In the genomic region with DNA sequence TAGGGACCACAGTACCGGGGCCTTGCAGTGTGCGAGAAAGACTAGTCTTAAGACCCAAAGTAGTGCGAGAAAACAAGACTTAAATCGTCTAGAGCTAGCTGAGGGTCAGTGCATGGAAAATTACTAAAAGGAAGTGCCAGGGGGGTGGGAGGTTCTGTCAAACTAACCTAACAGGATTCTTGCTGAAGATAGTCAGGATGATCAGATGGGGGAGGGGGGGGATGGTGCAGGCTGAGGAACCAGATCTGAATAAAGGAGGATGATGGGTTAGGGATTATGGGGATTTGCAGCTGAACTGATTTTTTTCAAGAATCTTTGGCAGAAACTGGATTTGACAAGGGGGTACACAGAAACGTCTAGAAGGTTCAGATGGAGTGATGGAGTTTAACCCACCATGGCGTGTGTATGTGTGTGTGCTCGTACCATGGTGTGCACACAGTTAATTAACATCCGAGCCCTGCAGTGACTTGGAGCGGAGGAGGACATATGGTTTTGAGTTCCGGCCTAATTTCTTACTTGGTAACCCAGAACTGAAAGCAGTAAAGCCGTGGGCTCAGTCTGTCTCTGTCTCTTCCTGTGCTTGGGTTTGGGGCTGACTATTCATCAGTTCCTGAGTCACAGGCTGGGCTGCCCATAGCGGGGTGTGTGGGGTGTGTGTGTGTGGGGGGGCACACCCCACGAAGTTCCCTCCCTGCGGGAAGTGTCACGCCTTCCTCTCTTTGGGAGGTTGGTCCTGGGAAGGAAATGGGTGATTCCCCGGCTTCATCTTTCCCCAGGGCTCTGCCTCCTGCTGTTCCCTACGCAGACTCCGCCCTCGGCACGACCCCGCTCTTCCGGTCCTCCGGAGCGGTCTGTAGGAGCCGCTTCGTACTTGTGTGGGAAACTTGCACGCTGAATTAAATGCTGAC, we compare ENCODE assay signal across 8 mouse cellular contexts. TPM values are rescaled to one million over a fixed set of nuclear protein-coding genes. Genes with fewer than 3 reads are reported as not detected.
DNase-seq lines count a peak whose midpoint lies in the region; ATAC-seq and TF ChIP-seq lines count a peak whose summit lies in the region.

No protein-coding gene starts in this region.

- no peak overlapping the region for H3ac ChIP-seq in myocyte (ENCODE audit: control insufficient read depth, insufficient read length)

- peak; percentile 81; the same call in 1 of the 2 replicates for TF ChIP-seq EP300 in heart, adult 2 months (IDR thresholded peaks at IDR 0.05; ENCODE audit: insufficient read depth, low read depth, low read length)

- 0 out of 2 replicates have a peak, but pooled peaks have one; percentile 11 for TF ChIP-seq CTCF in heart, adult 2 months (IDR thresholded peaks at IDR 0.05)
- TF ChIP-seq CTCF in testis, adult 2 months (IDR thresholded peaks at IDR 0.05; ENCODE audit: control insufficient read depth, insufficient read depth, insufficient replicate concordance, low read depth, low read length) = no peak; the same call in 1 of the 2 replicates

- no peaks in the 10 kb centered on the region for H3K79me2 ChIP-seq in heart, adult 2 months (replicated peaks; ENCODE audit: control insufficient read depth, insufficient read depth, low read length)
- H3K79me2 ChIP-seq in myocyte (ENCODE audit: control insufficient read depth, insufficient read depth) = peaks cover 33% of the 10 kb centered on the region

- ATAC-seq in liver, embryonic 13.5 days (ENCODE audit: low read depth) = peak; percentile 76

- H3K4me3 ChIP-seq in heart, adult 2 months = peak overlapping the region; percentile 50
- H3K4me3 ChIP-seq in liver, embryonic 13.5 days (replicated peaks) = peak overlapping the region; percentile 53
- H3K4me3 ChIP-seq in myocyte = peak overlapping the region; percentile 50
- H3K4me3 ChIP-seq in testis, adult 2 months (ENCODE audit: control insufficient read depth, low read depth, low read length) = peak overlapping the region; percentile 83

- 14% methylated on average over 27 of the region's 27 CpGs for WGBS in heart, adult 2 months
- WGBS in liver, embryonic 13.5 days (ENCODE audit: insufficient replicate concordance) = 14% methylated on average over 27 of the region's 27 CpGs

- H3K4me2 ChIP-seq in liver, embryonic 13.5 days = peak overlapping the region; percentile 75
- H3K4me2 ChIP-seq in myocyte (ENCODE audit: low read depth) = peak overlapping the region; percentile 96

- peak; percentile 90 for TF ChIP-seq POLR2A in heart, adult 2 months (IDR thresholded peaks at IDR 0.05; ENCODE audit: insufficient read depth, low read depth, low read length)
- peak; percentile 51 for TF ChIP-seq POLR2A in myocyte (IDR thresholded peaks at IDR 0.05; ENCODE audit: insufficient read length, low read depth)
- TF ChIP-seq POLR2A in testis, adult 2 months (IDR thresholded peaks at IDR 0.05; ENCODE audit: control insufficient read depth, low read depth, low read length) = peak; percentile 70

- no peaks in the 10 kb centered on the region for H3K9me3 ChIP-seq in liver, embryonic 13.5 days (replicated peaks)

- DNase-seq in 3T3-L1 (ENCODE audit: low read depth, low spot score) (peak; percentile 93), NIH3T3 (ENCODE audit: low read depth) (peak; percentile 94)
- DNase-seq in embryo, embryonic 9.5 days (ENCODE audit: extremely low spot score) = peak; percentile 77
- peak; percentile 76 to 87 for DNase-seq in heart, adult 2 months
- DNase-seq in kidney, adult 11 months = peak; percentile 69
- DNase-seq in liver, embryonic 13.5 days = peak; percentile 34

- no peaks in the 10 kb centered on the region for H3K36me3 ChIP-seq in heart, adult 2 months (ENCODE audit: control insufficient read depth, insufficient read depth, low read length)
- no peaks in the 10 kb centered on the region for H3K36me3 ChIP-seq in liver, embryonic 13.5 days
- H3K36me3 ChIP-seq in myocyte (ENCODE audit: control insufficient read depth, insufficient read depth) = peaks cover 6% of the 10 kb centered on the region
- H3K36me3 ChIP-seq in testis, adult 2 months (ENCODE audit: control insufficient read depth, insufficient read depth, low read length) = no peaks in the 10 kb centered on the region

- no peaks in the 10 kb centered on the region for H3K27me3 ChIP-seq in heart, adult 2 months (ENCODE audit: control insufficient read depth, insufficient read depth, low read length)
- 0 out of 2 replicates have a peak, but pooled peaks cover 6% of the 10 kb centered on the region for H3K27me3 ChIP-seq in liver, embryonic 13.5 days
- no peaks in the 10 kb centered on the region for H3K27me3 ChIP-seq in myocyte (ENCODE audit: control insufficient read depth, insufficient read depth, insufficient read length)
- no peaks in the 10 kb centered on the region for H3K27me3 ChIP-seq in testis, adult 2 months (ENCODE audit: control insufficient read depth, insufficient read depth, low read length)

- H3K27ac ChIP-seq in heart, adult 2 months = peak overlapping the region; percentile 83
- H3K27ac ChIP-seq in liver, embryonic 13.5 days = peak overlapping the region; percentile 65
- peak overlapping the region; percentile 70 for H3K27ac ChIP-seq in testis, adult 2 months (ENCODE audit: control insufficient read depth, insufficient read depth, low read depth, low read length)

- intact Hi-C loops in heart, adult 2 months (cut with DNase I) = no loop called here

- H3K9ac ChIP-seq in heart, adult 2 months (ENCODE audit: low read depth, low read length) = peak overlapping the region; percentile 66
- H3K9ac ChIP-seq in liver, embryonic 13.5 days = peak overlapping the region; percentile 64

- H3K4me1 ChIP-seq in heart, adult 2 months (ENCODE audit: control insufficient read depth, insufficient read depth, low read length) = peaks cover 10% of the 10 kb centered on the region
- peaks cover 55% of the 10 kb centered on the region for H3K4me1 ChIP-seq in liver, embryonic 13.5 days (replicated peaks)
- H3K4me1 ChIP-seq in testis, adult 2 months (ENCODE audit: control insufficient read depth, insufficient read depth, low read length) = peaks cover 2% of the 10 kb centered on the region; the same call in 1 of the 2 replicates

TF ChIP-seq in myocyte, 11 proteins besides CTCF, POLR2A, EP300 and RAD21:
- TF ChIP-seq POLR2AphosphoS2 (IDR thresholded peaks at IDR 0.05; ENCODE audit: insufficient read length, low read depth) = peak; percentile 35
- no peak for TF ChIP-seq MYOD1 (IDR thresholded peaks at IDR 0.05; ENCODE audit: control insufficient read depth in 1 of 3, insufficient read length in 2 of 3, low read depth in 2 of 3)

RNA-seq across cellular contexts. Expression of gene Capg, which starts 8.2 kb away (rescaled TPM):
- 10 to 100 TPM in 1 of 2 experiments, 1 to 10 TPM in 1; 9.5 to 10.8 TPM for total RNA-seq in heart, adult 2 months (2021)
- polyA plus RNA-seq in heart, adult 2 months (2012; rRNA removed) = 12.6 and 16.1 TPM in 2 replicates
- polyA plus RNA-seq in liver, embryonic 13.5 days (2015; fragmentation: Nextera tagmentation; extraction: Ambion mirVana) = 13.9 and 15.2 TPM in 2 replicates
- 394 TPM for polyA plus RNA-seq in myocyte (2012; fragmentation: generic; extraction: Trizol)
- polyA plus RNA-seq in testis, adult 2 months (2012; rRNA removed) = 1.3 and 4.1 TPM in 2 replicates

RNA-seq across cellular contexts. Expression of gene Sh2d6, which starts 30.9 kb away (rescaled TPM):
- not detected for total RNA-seq in heart, adult 2 months (2021)
- 0.21 TPM in 1 of 2 replicates, not detected in the other for polyA plus RNA-seq in heart, adult 2 months (2012; rRNA removed)
- polyA plus RNA-seq in liver, embryonic 13.5 days (2015; fragmentation: Nextera tagmentation; extraction: Ambion mirVana) = not detected in 2 replicates
- polyA plus RNA-seq in myocyte (2012; fragmentation: generic; extraction: Trizol) = 1.1 TPM
- polyA plus RNA-seq in testis, adult 2 months (2012; rRNA removed) = 76.8 and 77.0 TPM in 2 replicates

RNA-seq across cellular contexts. Expression of gene Elmod3, which starts 45.8 kb away (rescaled TPM):
- 10 to 100 TPM; 12.8 to 16.5 TPM for total RNA-seq in heart, adult 2 months (2021)
- polyA plus RNA-seq in heart, adult 2 months (2012; rRNA removed) = 25.5 and 32.8 TPM in 2 replicates
- polyA plus RNA-seq in liver, embryonic 13.5 days (2015; fragmentation: Nextera tagmentation; extraction: Ambion mirVana) = 5.1 and 6.1 TPM in 2 replicates
- 6.4 TPM for polyA plus RNA-seq in myocyte (2012; fragmentation: generic; extraction: Trizol)
- polyA plus RNA-seq in testis, adult 2 months (2012; rRNA removed) = 40.2 and 46.0 TPM in 2 replicates

RNA-seq across cellular contexts. Expression of gene Retsat, which starts 45.9 kb away (rescaled TPM):
- total RNA-seq in heart, adult 2 months (2021) = 100 to 1,000 TPM; 155 to 181 TPM
- polyA plus RNA-seq in heart, adult 2 months (2012; rRNA removed) = 57.1 and 83.3 TPM in 2 replicates
- polyA plus RNA-seq in liver, embryonic 13.5 days (2015; fragmentation: Nextera tagmentation; extraction: Ambion mirVana) = 13.2 and 14.6 TPM in 2 replicates
- polyA plus RNA-seq in myocyte (2012; fragmentation: generic; extraction: Trizol) = 14.9 TPM
- polyA plus RNA-seq in testis, adult 2 months (2012; rRNA removed) = 9.4 and 11.0 TPM in 2 replicates

Comparison
In these comparisons a context has a peak if more than half of its experiments do, and no peak if none do; other contexts are left out.
1. Peak in every context shown above with its lines: DNase-seq, ATAC-seq, H3K4me3 ChIP-seq and H3K27ac ChIP-seq.
2. DNase-seq: peak in every context shown above with its lines; median percentile 94 in NIH3T3; 93 in 3T3-L1; 82 in heart, adult 2 months; 77 in embryo, embryonic 9.5 days; 69 in kidney, adult 11 months; 34 in liver, embryonic 13.5 days.
3. RNA of gene Capg, which starts 8.2 kb away (polyA plus RNA-seq): 394 TPM in myocyte (single experiment); 12.6 to 16.1 TPM in heart, adult 2 months, 13.9 to 15.2 TPM in liver, embryonic 13.5 days and 1.3 to 4.1 TPM in testis, adult 2 months; every median in the first group is over 10 times any median in the second.
4. RNA of gene Sh2d6, which starts 30.9 kb away (polyA plus RNA-seq): 76.8 to 77.0 TPM in testis, adult 2 months; 1.1 TPM in myocyte (single experiment), 0.21 TPM in heart, adult 2 months and not detected in liver, embryonic 13.5 days; every median in the first group is over 10 times any median in the second.